Mouse (Mus musculus) heart, postnatal 0 days (tissue): Measurements from ENCODE around the gene Pde7b. TPM values are rescaled to one million over a fixed set of nuclear protein-coding genes. Genes with fewer than 3 reads are reported as not detected.

Experiments
- ATAC-seq: fragments of 200-750 bp; cut with Nextera tagmentation; 2 replicates; pipeline ENCODE4 v1.8.0; 2017; ENCODE audit warnings: low read depth, moderate number of reproducible peaks, moderate library complexity; ENCODE audit not compliant: insufficient read depth
- DNase-seq: peaks from one replicate; pipeline ENCODE4 v3.0.0-alpha.2; 2016; ENCODE audit warnings: low spot score
- H3K27ac ChIP-seq: fragments of 300-500 bp; sonication (generic); 2 replicates; pipeline ENCODE4 v1.5.1; 2014; ENCODE audit warnings: low read depth, mild to moderate bottlenecking
- H3K27me3 ChIP-seq: fragments of 300-500 bp; sonication (generic); 2 replicates; pipeline ENCODE4 v1.6.1; 2014; ENCODE audit warnings: low read length, mixed read lengths; ENCODE audit not compliant: control insufficient read depth, insufficient read depth
- H3K36me3 ChIP-seq: fragments of 300-500 bp; sonication (generic); replicated peaks from 2 replicates; pipeline ENCODE4 v1.6.1; 2014; ENCODE audit warnings: low read length, mixed read lengths; ENCODE audit not compliant: control insufficient read depth, insufficient read depth
- H3K4me1 ChIP-seq: fragments of 300-500 bp; sonication (generic); 2 replicates; pipeline ENCODE4 v1.6.1; 2014; ENCODE audit warnings: antibody characterized with exemption; ENCODE audit not compliant: control insufficient read depth, insufficient read depth
- H3K4me2 ChIP-seq: fragments of 300-500 bp; sonication (generic); 2 replicates; pipeline ENCODE4 v1.6.1; 2014; ENCODE audit warnings: low read depth, mild to moderate bottlenecking, low read length, moderate library complexity
- H3K4me3 ChIP-seq: fragments of 300-500 bp; sonication (generic); 2 replicates; pipeline ENCODE4 v1.5.1; 2014; ENCODE audit warnings: low read depth, low read length
- H3K9ac ChIP-seq: fragments of 300-500 bp; sonication (generic); replicated peaks from 2 replicates; pipeline ENCODE4 v1.6.1; 2014; ENCODE audit warnings: low read depth, low read length, mixed read lengths
- H3K9me3 ChIP-seq: fragments of 300-500 bp; sonication (generic); replicated peaks from 2 replicates; pipeline ENCODE4 v1.6.1; 2016; ENCODE audit warnings: low read length; ENCODE audit not compliant: control insufficient read depth
- CTCF ChIP-seq: IDR thresholded peaks from 2 replicates; pipeline ENCODE4 v1.5.1; 2016; ENCODE audit warnings: antibody characterized with exemption, control low read depth, low read depth
- EP300 ChIP-seq: IDR thresholded peaks from 2 replicates; pipeline ENCODE4 v1.6.1; 2016; ENCODE audit warnings: antibody characterized with exemption, low read depth
- WGBS: fragments of 180-500 bp; shearing (Covaris S2); extraction: QIAGEN DNeasy Blood & Tissue Kit; methylation state at CpG from one replicate; pipeline ENCODE4 v1.1.7; 2014; 5-methylcytosine and 5-hydroxymethylcytosine counted together
- polyA plus RNA-seq: library from polyadenylated mRNA; unstranded; fragments of >200 nt; fragmentation: Nextera tagmentation; extraction: Ambion mirVana; gene quantifications from 2 replicates; pipeline ENCODE4 v1.2.1, GENCODE M21; 2015
- total RNA-seq: library from RNA; depleted of rRNA; stranded (reverse); fragments of >200 nt; gene quantifications from 2 replicates; pipeline ENCODE4 v1.2.3, GENCODE M21; 2014; ENCODE audit warnings: low replicate concordance

The Pde7b gene
- total and polyA plus RNA-seq, 2 experiments from 2014 or later: 5.0 to 11.8 TPM

DNA sequence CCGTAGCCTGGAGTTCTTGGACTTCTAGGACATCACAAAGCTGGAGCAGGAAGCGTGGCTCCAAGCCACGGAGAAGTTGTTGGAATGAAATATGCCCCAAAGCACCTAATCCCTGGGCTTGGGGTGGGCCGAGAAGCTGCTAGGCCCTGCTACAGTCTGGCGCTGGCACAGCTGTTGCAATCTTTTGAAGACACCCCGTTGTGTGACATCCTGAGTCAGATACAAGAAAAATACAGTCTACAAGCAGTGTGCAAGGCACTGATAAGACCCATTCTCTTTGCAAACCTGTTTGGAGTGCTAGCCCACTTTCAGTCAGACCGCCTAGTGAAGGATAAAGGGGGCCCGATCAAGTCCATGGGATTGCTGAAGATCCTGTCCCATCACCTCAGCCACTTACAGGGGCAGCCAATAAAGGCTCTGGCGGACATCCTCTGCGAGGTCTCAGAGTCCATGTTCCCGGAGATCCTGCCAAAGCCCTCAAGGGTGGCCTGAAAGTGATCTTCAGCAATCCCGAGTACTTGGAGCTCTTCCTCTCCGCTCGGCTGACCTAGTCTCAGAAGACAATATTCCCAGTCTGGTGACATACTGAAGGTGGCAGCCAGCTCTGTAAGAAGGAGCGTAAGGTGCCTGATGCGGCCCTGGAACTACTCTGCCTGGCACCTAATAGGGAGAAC, 99.0 kb downstream of the Pde7b start:
- 83% methylated on average over 16 of the region's 16 CpGs for WGBS
- no peak for DNase-seq
- H3K9ac ChIP-seq: no peak overlapping the region

DNA sequence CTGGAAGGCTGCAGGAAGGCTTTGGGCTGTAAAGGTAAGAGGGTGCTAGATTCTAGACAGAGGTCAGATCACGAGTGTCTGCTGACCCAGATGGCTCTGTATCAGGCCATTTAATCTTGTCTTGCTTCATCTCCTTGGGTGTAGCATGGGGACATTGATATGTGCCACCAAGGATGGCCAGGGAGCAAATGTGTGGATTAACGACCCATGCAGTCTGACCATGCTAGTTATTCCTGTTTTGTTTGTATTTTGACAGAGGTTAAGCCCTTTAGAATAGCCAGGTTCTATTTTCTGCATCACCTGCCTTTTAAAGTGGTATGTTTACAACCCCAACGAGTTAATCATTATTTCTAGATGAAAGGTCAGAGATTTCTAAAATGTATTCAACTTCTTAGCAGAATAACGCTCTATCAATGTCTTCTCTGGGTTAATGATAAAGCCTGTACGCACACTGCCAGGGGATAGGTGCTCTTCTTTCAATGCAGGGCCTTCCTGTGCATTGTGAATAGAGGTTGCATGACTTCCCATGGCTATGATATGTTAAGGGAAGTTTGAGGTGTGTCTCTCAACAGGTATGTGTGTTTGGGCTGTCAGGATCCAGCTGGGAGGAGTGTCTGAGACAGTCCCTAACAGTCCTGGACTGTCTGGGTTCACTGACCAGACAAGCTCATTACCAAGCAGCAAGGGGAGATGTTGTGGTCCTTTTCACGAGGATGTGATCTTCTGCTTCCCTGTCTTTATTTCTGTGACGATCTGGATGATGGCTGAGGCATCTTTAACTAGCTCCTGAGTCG, 103.0 kb downstream of the Pde7b start:
- ATAC-seq (no peak), DNase-seq (no peak)
- Histone ChIP-seq H3K9me3 (no peaks in the 10 kb centered on the region), H3K4me3 (no peak overlapping the region), H3K27me3 (no peaks in the 10 kb centered on the region), H3K27ac (no peak overlapping the region), H3K36me3 (no peaks in the 10 kb centered on the region), H3K4me2 (no peak overlapping the region), H3K4me1 (no peaks in the 10 kb centered on the region), H3K9ac (no peak overlapping the region)
- WGBS: 75% methylated on average over 8 of the region's 8 CpGs
- TF ChIP-seq EP300 (no peak), CTCF (no peak)

More for the DNA sequence above, 99.0 kb downstream of the Pde7b start:
- Histone ChIP-seq H3K36me3 (no peaks in the 10 kb centered on the region), H3K27ac (no peak overlapping the region), H3K27me3 (no peaks in the 10 kb centered on the region), H3K4me1 (no peaks in the 10 kb centered on the region), H3K9me3 (no peaks in the 10 kb centered on the region), H3K4me3 (no peak overlapping the region), H3K4me2 (no peak overlapping the region)
- TF ChIP-seq EP300 (no peak), CTCF (no peak)
- ATAC-seq: no peak

DNA sequence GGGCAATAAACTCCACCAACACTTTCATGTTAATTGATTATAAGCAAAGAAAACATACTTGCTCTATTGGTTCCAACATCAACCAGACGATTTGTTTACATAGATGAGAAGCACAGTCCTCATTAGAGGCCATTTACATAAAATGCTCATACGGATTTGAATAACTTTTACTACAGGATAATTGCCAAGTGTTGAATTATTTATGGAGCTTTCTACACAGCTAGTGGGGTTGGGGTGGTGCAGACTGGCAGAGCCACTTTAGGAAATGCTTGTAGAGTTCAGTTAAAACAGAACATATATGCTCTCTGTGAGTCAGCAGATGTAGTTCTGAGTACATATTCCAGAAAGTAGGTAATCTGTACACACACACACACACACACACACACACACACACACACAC, 118.9 kb downstream of the Pde7b start:
- Histone ChIP-seq H3K9me3 (no peaks in the 10 kb centered on the region), H3K4me3 (no peak overlapping the region), H3K4me1 (no peaks in the 10 kb centered on the region), H3K36me3 (no peaks in the 10 kb centered on the region), H3K27me3 (no peaks in the 10 kb centered on the region), H3K27ac (no peak overlapping the region), H3K9ac (no peak overlapping the region), H3K4me2 (no peak overlapping the region)
- 90% methylated on average over 2 of the region's 2 CpGs for WGBS
- ATAC-seq (no peak), DNase-seq (no peak)
- TF ChIP-seq EP300 (no peak), CTCF (no peak)

DNA sequence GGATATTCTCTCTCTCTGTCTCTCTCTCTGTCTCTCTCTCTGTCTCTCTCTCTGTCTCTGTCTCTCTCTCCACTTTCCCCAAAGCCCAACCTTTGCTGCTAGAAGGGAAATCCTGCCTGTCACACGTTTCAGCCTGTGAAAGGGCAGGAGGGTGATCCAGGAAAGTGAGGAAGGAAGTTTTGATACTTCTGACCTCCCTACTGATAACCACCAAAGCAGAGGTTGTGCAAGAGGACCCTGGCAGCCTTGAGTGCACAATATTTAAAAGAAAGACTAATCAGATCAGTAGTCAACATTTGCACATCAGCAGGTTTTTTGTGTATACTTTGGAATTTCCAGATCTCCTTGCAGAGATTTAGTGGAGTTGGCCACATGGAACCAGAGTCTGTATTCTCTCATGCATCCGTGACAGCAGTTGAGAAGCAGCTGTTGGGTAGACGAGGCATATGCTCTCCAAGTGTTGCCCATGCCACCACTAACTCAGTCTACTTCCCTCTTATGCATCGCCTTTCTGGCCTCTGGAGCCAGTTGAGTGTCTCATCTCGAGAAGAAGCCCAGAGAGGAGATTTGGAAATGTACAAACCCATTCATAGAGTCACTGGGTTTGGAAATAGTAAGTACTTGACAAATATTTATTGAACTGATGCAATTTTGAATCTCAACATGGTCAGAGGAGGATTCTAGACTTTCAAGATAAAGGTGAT, 129.6 kb downstream of the Pde7b start:
- no peak overlapping the region for H3K4me3 ChIP-seq
- DNase-seq (no peak), ATAC-seq (no peak)
- H3K27me3 ChIP-seq: no peaks in the 10 kb centered on the region
- WGBS: 52% methylated on average over 5 of the region's 5 CpGs
- no peak overlapping the region for H3K9ac ChIP-seq
- H3K4me2 ChIP-seq: no peak overlapping the region
- no peaks in the 10 kb centered on the region for H3K36me3 ChIP-seq
- H3K27ac ChIP-seq: no peak overlapping the region
- no peaks in the 10 kb centered on the region for H3K9me3 ChIP-seq
- no peaks in the 10 kb centered on the region for H3K4me1 ChIP-seq
- TF ChIP-seq CTCF: no peak
- no peak for TF ChIP-seq EP300

DNA sequence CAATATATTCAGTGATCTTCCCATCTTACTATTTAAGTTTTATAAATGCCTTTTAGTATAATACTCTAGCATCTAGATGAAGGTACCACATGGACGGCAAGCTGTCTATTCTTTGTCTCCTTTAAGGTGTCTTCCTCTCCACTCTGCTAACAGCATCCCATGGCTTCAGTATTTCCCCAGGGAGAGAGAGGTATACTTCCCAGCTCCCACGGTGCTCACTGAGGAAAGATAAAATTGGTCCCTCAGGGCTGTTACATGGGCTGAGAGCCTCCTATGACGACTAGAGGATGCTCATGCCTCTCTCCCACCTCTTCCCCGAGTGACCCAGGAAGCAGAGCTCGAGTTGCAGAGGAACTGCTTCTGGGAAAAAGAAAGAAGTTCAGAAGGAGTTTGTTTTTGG, 130.9 kb downstream of the Pde7b start:
- Histone ChIP-seq H3K36me3 (no peaks in the 10 kb centered on the region), H3K27me3 (no peaks in the 10 kb centered on the region), H3K9me3 (no peaks in the 10 kb centered on the region), H3K27ac (no peak overlapping the region), H3K4me1 (no peaks in the 10 kb centered on the region), H3K4me3 (no peak overlapping the region), H3K9ac (no peak overlapping the region), H3K4me2 (no peak overlapping the region)
- TF ChIP-seq EP300 (no peak), CTCF (no peak)
- 40% methylated on average over 5 of the region's 5 CpGs for WGBS
- DNase-seq (no peak), ATAC-seq (no peak)
